Mouse (Mus musculus) 3T3-L1 (cell line): ENCODE measurements around the gene Olfr1348.
"Not testable (repeated sequence)": the region's sequence is repeated elsewhere in the genome, so short reads cannot be mapped to it uniquely, and the experiment has no call there.

Experiments used
- DNase-seq: peaks from one replicate; pipeline ENCODE4 v3.0.0-alpha.2; 2015; ENCODE audit warnings: low read depth, low spot score

The Olfr1348 gene

DNA sequence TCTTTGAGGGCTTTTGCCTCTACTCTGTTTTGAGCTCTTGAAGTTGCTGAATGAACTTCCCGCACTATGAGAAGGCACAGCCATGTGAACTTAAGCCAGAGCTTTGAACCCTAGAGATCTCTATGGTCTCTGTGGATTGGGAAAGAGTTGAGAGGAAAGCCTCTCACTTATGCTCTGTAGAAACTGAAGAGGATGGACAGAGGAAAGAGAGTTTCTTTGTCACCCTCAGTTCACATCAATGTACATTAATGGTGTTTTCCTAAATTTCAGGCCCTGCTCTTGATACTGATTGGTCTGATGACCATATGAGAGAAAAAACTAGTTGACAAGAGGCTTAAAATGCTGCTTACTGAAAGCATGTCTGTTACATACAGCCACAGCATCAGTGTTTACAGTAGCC is at the start of gene Olfr1348:
TSS of gene Olfr1348 (minus strand) at position 101 of the 400 bp plus-strand sequence.
- no peak for DNase-seq

DNA sequence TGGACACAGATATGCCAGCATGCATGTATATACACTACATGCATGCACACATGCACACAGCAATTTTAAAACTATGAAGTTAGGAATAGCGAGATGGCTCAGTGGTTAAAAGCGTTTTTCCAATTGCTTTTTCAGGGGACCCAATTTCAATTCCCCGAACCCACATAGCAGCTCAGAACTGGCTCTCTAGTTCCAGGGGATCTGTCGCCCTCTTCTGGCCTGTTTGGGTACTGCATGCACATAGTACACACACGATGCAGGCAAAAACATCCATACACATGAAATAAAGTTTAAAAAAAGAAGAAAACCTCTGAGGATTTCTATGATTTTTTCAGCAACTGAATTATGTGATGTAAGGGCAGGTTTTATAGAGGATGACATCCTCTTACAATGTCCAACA is 17.6 kb upstream of the Olfr1348 start:
- DNase-seq, result peak; percentile 32

DNA sequence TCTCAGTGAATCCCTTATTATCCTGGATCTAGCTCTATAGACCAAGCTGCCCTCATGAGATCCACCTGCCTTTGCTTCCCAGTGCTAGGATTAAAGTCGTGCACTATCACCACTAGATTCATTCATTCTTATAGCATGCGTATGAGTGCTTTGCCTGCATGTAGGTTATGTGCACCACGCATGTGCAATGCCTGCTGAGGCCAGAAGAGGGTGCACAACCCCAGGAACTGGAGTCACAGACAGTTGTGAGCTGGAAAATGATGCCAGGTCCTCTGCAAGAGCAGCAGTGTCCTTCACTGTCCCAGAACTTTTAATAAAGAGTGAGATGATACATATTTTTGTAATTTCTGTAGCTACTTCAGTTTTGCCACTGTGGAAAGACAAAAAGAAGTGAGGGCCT is 16.5 kb upstream of the Olfr1348 start:
- no peak for DNase-seq

DNA sequence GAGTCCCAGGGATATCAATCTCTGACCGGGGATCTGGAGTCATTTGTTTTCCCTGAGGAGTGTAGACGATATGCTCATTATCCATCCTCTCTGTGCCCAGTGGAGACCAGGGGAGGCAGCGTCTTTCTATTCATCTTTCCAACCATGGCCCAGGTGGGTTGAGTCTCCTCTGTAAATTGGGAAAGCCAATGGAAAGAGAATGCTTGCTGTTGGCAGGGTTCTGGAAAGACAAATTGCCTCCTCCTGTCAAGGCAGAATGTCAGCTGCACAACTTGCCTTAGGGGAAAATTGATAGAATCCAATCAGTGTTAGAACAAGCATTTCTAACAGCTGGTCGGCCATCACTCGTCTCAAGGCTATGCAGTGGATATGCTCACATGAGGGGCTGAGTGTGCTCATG is 14.3 kb upstream of the Olfr1348 start, which contains the start of gene Olfr1349:
TSS of gene Olfr1349 (minus strand) at position 101 of the 400 bp plus-strand sequence.
- DNase-seq, result no peak

DNA sequence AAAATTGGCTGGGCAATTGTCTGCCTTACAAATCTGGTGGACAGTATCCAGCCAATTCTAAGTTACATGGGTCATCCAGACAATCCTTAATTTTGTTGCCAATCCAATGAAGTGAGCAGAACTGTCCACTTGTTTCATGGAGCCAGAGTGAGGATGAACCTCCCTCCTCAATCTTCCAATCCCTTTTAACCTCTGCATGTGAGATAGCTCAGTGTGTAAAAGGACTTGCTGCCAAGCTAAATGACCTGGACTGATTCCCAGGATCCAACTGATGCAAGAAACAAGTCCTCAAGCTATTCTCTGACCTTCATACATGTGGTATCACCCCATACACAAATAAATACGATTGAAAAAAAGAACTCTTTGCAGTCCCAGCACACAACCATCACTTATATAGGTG is 13.1 kb upstream of the Olfr1348 start:
- DNase-seq, result no peak

DNA sequence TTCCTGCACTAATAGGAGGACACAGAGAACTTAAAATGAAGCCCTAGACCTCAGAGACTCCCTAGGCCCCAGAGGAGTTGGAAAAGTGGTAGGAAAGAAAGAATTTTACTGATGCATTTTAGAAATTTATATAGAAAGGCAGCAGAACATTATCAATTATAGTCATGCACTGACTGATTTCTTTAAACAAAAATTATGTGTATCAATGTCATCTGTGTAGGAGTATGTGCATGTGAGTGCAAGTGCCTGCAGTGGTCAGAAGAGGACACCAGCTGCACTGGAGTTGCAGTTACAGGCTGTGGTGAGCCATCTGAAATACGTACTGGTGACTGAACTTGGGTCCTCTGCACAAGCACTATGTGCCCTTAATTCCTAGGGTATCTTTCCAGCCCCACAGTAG is 8.9 kb downstream of the Olfr1348 start, which contains the start of gene Olfr1347:
TSS of gene Olfr1347 (minus strand) at position 101 of the 400 bp plus-strand sequence.
- no peak for DNase-seq

DNA sequence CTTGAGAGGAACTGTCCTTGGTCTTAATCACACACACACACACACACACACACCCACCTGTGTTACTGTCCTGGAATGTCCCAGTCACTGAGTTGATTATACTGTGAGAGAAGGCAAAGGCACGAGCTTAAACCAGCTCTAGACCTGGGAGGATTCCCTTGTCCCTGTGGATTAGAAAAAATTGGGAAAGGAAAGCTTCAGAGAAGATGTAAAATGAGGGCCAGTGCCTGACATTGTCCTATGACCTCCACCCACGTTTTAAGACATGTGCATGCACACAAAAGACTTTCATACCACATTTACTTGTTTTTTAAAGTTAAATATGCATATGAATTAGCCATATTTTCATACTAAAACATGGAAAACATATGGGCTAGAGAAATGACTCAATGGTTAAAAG is 21.7 kb downstream of the Olfr1348 start, which contains the start of gene Olfr5:
TSS of gene Olfr5 (minus strand) at position 101 of the 400 bp plus-strand sequence.
- no peak for DNase-seq

DNA sequence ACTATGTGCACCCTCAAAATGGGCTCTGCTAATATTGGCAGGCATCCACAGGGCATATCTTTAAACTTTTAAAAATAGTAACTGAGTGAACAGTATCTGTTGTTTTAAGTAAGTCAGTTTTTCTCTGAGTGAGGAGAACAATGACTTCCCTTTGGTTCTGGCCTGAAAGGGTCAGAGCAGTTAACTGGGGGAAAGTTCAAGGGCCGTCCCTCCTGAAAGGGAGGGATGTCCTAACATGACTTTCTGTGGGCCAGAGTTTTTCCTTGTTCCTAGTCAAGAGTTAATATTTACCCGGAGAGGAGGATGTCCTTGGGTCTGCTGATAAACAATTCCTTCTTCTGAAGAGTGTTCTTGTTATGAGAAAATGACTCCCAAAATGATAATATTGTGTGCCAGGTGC is 30.9 kb downstream of the Olfr1348 start:
- DNase-seq, result not testable (repeated sequence)

DNA sequence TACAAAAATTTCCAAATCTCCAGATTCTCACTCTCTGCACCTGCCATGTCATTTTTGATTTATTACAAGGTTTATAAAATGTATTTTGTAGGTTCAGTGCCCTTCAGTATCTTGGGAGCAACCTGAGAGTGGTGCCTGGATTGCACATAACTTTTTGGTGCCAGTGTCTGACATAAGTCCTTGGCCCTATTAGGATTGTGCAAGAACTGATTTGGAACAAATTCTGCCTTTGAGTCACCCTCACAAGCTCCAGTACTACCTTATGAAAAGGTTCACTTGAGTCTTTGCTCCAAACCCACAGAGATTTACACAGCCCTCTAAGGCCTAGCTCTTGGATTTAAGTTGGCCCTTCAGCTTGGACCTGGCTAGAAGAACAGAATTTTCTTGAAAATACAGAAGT is 41.6 kb downstream of the Olfr1348 start, which contains the start of gene Olfr1346:
TSS of gene Olfr1346 (plus strand) at position 151 of the 400 bp plus-strand sequence.
- no peak for DNase-seq

DNA sequence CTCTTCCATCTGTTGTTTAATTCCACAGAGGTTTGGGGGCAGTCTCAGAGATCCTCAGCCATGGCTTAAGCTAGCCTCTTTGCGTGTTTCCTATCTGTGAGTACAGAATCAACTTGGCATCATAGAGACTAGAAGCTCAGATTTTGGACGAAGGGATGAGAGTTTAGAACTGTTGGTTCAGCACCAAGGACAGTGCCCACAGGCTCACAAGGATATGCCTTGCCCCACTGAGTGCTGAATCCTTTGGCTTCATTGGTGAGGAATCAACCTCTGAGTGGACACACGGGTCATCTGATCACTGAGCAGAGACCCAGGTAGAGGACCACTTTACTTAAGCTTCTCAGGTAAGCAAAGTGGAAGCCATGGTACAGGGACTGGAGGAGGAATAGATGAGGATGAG is 52.1 kb downstream of the Olfr1348 start:
- DNase-seq, result peak; percentile 27

DNA sequence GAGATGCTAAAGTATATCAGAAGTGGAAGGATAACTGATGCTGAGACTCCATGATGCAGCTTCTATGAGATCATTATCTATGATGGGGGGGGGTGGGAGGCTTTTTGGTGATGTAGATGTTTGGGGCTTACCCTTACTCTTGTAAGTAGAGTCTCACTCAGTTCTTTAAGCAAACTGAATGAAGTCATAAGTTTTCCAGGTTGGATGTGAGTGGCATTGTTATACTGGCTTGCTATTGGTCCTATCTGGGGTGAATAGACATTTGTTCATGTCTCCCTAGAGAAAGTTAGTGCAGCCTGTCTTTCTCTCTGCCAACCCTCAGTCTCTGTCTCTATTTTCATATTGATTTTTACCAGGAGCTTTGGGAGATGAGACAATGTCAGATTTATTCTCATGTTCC is 52.7 kb downstream of the Olfr1348 start, which contains the start of gene Olfr1336:
TSS of gene Olfr1336 (plus strand) at position 301 of the 400 bp plus-strand sequence.
- no peak for DNase-seq
